Comparison of ENCODE assay signal across 8 mouse cellular contexts in the genomic region with DNA sequence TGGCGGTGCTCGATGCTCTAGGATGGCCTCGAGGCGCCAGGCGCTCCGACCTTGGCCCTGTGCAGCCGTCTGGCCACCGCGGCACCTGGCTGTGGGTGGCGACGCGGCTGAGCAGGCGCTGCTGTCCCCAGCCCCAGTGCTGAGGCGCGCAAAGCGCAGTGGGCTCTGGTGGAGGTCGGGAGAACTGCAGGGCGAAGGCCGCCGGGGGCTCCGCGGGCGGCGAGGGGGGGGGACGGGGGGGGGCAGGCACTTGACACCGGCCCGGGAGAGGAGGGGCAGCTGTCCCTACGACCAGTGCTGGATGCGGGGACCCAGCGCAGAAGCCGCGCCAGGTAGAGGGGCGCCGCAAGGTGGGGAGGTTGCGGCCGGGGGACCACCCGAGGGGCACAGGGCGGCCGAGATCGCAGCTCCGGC. TPM values are rescaled to one million over a fixed set of nuclear protein-coding genes. Genes with fewer than 3 reads are reported as not detected.
A peak's percentile ranks its signal among the peaks of the same experiment; 100 is the strongest.
DNase-seq lines count a peak whose midpoint lies in the region; ATAC-seq lines count a peak whose summit lies in the region.

No protein-coding gene starts in this region.

- peak overlapping the region; percentile 69 for H3K4me2 ChIP-seq in forebrain, embryonic 16.5 days (ENCODE audit: low read length)
- H3K4me2 ChIP-seq in hindbrain, embryonic 11.5 days (replicated peaks; ENCODE audit: low read depth, low read length): peak overlapping the region; percentile 94
- H3K4me2 ChIP-seq in limb, embryonic 11.5 days (ENCODE audit: low read depth, severe bottlenecking): peak overlapping the region; percentile 68
- peak overlapping the region; percentile 85 for H3K4me2 ChIP-seq in midbrain, embryonic 11.5 days

- H3K27me3 ChIP-seq in forebrain, embryonic 16.5 days (replicated peaks; ENCODE audit: control insufficient read depth, insufficient read depth, low read length): no peaks in the 10 kb centered on the region
- H3K27me3 ChIP-seq in hindbrain, embryonic 11.5 days (ENCODE audit: control insufficient read depth, insufficient read depth, low read length): peaks cover 11% of the 10 kb centered on the region; the same call in 1 of the 2 replicates
- H3K27me3 ChIP-seq in limb, embryonic 11.5 days (ENCODE audit: control insufficient read depth, insufficient read depth, low read length): peaks cover 3% of the 10 kb centered on the region; the same call in 1 of the 2 replicates
- no peaks in the 10 kb centered on the region for H3K27me3 ChIP-seq in midbrain, embryonic 11.5 days (ENCODE audit: control insufficient read depth, insufficient read depth, low read length)

- H3K4me3 ChIP-seq in forebrain, embryonic 16.5 days (replicated peaks; ENCODE audit: low read length): peak overlapping the region; percentile 77
- H3K4me3 ChIP-seq in hindbrain, embryonic 11.5 days (ENCODE audit: low read depth, low read length): peak overlapping the region; percentile 78
- H3K4me3 ChIP-seq in limb, embryonic 11.5 days (ENCODE audit: low read depth, low read length): peak overlapping the region; percentile 75
- peak overlapping the region; percentile 90 for H3K4me3 ChIP-seq in midbrain, embryonic 11.5 days (ENCODE audit: low read depth, low read length)

- H3K9me3 ChIP-seq in forebrain, embryonic 16.5 days (ENCODE audit: control insufficient read depth, low read length): no peaks in the 10 kb centered on the region
- no peaks in the 10 kb centered on the region for H3K9me3 ChIP-seq in hindbrain, embryonic 11.5 days (ENCODE audit: control insufficient read depth, low read length)
- H3K9me3 ChIP-seq in limb, embryonic 11.5 days (ENCODE audit: control insufficient read depth, low read length): no peaks in the 10 kb centered on the region
- no peaks in the 10 kb centered on the region for H3K9me3 ChIP-seq in midbrain, embryonic 11.5 days (ENCODE audit: control insufficient read depth, low read length)

- under 1% methylated on average over 33 of the region's 41 CpGs for WGBS in forebrain, embryonic 16.5 days
- under 1% methylated on average over 28 of the region's 41 CpGs for WGBS in hindbrain, embryonic 11.5 days
- WGBS in limb, embryonic 11.5 days: under 1% methylated on average over 28 of the region's 41 CpGs
- WGBS in midbrain, embryonic 11.5 days: 0% methylated on average over 36 of the region's 41 CpGs

- peak; percentile 78 for DNase-seq in NIH3T3 (ENCODE audit: low read depth)
- DNase-seq in cerebellum, adult 11 months: peak; percentile 75
- peak; percentile 79 for DNase-seq in hindbrain, embryonic 11.5 days (ENCODE audit: low spot score)
- DNase-seq in limb, embryonic 11.5 days (ENCODE audit: low spot score): peak; percentile 86
- peak; percentile 95 for DNase-seq in midbrain, embryonic 11.5 days (ENCODE audit: low spot score, missing footprints)
- peak; percentile 83 for DNase-seq in skeletal muscle tissue, adult 2 months (ENCODE audit: low read depth, low spot score)
- DNase-seq in yolk sac, embryonic 10.5 days (ENCODE audit: low spot score): peak; percentile 86

- peak overlapping the region; percentile 79 for H3K9ac ChIP-seq in forebrain, embryonic 16.5 days (replicated peaks; ENCODE audit: low read depth, low read length)
- peak overlapping the region; percentile 85 for H3K9ac ChIP-seq in hindbrain, embryonic 11.5 days (ENCODE audit: low read depth, low read length)
- H3K9ac ChIP-seq in limb, embryonic 11.5 days (ENCODE audit: low read length): peak overlapping the region; percentile 90
- H3K9ac ChIP-seq in midbrain, embryonic 11.5 days (ENCODE audit: low read length): peak overlapping the region; percentile 86

- peaks cover 34% of the 10 kb centered on the region for H3K4me1 ChIP-seq in forebrain, embryonic 16.5 days (replicated peaks; ENCODE audit: control insufficient read depth, insufficient read depth, low read length)
- H3K4me1 ChIP-seq in hindbrain, embryonic 11.5 days (replicated peaks; ENCODE audit: control insufficient read depth, insufficient read depth, low read length): no peaks in the 10 kb centered on the region; the same call in 1 of the 2 replicates
- peaks cover 24% of the 10 kb centered on the region for H3K4me1 ChIP-seq in limb, embryonic 11.5 days (ENCODE audit: control insufficient read depth, insufficient read depth, low read length)
- H3K4me1 ChIP-seq in midbrain, embryonic 11.5 days (ENCODE audit: control insufficient read depth, insufficient read depth, low read length): peaks cover 16% of the 10 kb centered on the region

- no peaks in the 10 kb centered on the region for H3K36me3 ChIP-seq in forebrain, embryonic 16.5 days (ENCODE audit: control insufficient read depth, insufficient read depth)
- no peaks in the 10 kb centered on the region for H3K36me3 ChIP-seq in hindbrain, embryonic 11.5 days (ENCODE audit: control insufficient read depth, insufficient read depth, low read length)
- no peaks in the 10 kb centered on the region for H3K36me3 ChIP-seq in limb, embryonic 11.5 days (ENCODE audit: control insufficient read depth, insufficient read depth, low read length)
- no peaks in the 10 kb centered on the region for H3K36me3 ChIP-seq in midbrain, embryonic 11.5 days (ENCODE audit: control insufficient read depth, insufficient read depth, low read length)

- peak overlapping the region; percentile 68 for H3K27ac ChIP-seq in forebrain, embryonic 16.5 days (ENCODE audit: low read length)
- peak overlapping the region; percentile 76 for H3K27ac ChIP-seq in hindbrain, embryonic 11.5 days (ENCODE audit: low read depth, low read length)
- peak overlapping the region; percentile 79 for H3K27ac ChIP-seq in limb, embryonic 11.5 days (replicated peaks; ENCODE audit: low read depth, low read length)
- peak overlapping the region; percentile 63; the same call in 1 of the 2 replicates for H3K27ac ChIP-seq in midbrain, embryonic 11.5 days (ENCODE audit: low read depth, low read length)

- ATAC-seq in forebrain, embryonic 16.5 days: peak; percentile 77
- ATAC-seq in hindbrain, embryonic 11.5 days (ENCODE audit: low FRiP score): peak; percentile 87
- ATAC-seq in limb, embryonic 11.5 days (ENCODE audit: insufficient number of reproducible peaks, low FRiP score, low TSS enrichment, low read depth): peak; percentile 79
- ATAC-seq in midbrain, embryonic 11.5 days (ENCODE audit: low FRiP score): peak; percentile 84

RNA-seq across cellular contexts. Expression of a gene that starts 0.5 kb away (rescaled TPM):
- 86.3 and 86.6 TPM in 2 replicates for polyA plus RNA-seq in forebrain, embryonic 16.5 days (2015; fragmentation: Nextera tagmentation; extraction: Ambion mirVana)
- 68.6 and 75.5 TPM in 2 replicates for polyA plus RNA-seq in hindbrain, embryonic 11.5 days (2014; fragmentation: Nextera tagmentation; extraction: Ambion mirVana)
- polyA plus RNA-seq in limb, embryonic 11.5 days (2014; fragmentation: Nextera tagmentation; extraction: Ambion mirVana): 158 and 179 TPM in 2 replicates
- 49.6 and 56.5 TPM in 2 replicates for polyA plus RNA-seq in midbrain, embryonic 11.5 days (2014; fragmentation: Nextera tagmentation; extraction: Ambion mirVana)

Comparison
In these comparisons a context has a peak if more than half of its experiments do, and no peak if none do; other contexts are left out.
1. Peak in every context shown above with its lines: DNase-seq, ATAC-seq, H3K4me3 ChIP-seq and H3K27ac ChIP-seq.